Mouse (Mus musculus) activated CD4-positive, CD25-positive, alpha-beta regulatory T cell, adult 4 months (primary cell): ENCODE results near the gene Wscd1. TPM values are rescaled to one million over a fixed set of nuclear protein-coding genes. Genes with fewer than 3 reads are reported as not detected.

Experiments used
- ATAC-seq: one replicate; pipeline ENCODE4 v1.8.0; 2017
- polyA plus RNA-seq, 2 experiments: library from polyadenylated mRNA; unstranded; fragments of 100-300 nt; shearing (Covaris generic); gene quantifications; one replicate each; pipeline ENCODE4 v1.2.1; 2017

Wscd1 gene
- not detected for polyA plus RNA-seq

DNA sequence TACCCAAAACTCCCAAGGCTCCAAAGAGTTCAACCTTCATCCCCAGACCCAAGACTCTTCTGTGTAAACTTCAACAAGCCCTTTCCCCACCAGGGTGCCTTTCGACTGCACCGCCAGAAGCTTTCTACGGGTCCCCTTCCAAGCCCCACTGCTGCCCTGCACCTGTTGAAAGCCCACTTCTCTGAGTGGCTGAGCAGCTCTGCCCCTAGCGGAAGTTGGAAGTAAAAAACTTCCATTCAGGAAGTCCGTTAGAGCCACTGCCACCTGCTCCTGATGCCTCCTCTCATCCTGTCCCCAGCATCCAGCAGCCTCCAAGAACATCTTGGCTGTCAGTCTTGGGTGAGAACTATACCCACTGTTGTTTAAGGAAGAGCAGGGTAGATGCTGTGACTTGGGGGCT, at the start of gene Wscd1:
Gene Wscd1, plus strand, starts transcription at position 250 of the 400 bp plus-strand sequence.
- no peak for ATAC-seq

DNA sequence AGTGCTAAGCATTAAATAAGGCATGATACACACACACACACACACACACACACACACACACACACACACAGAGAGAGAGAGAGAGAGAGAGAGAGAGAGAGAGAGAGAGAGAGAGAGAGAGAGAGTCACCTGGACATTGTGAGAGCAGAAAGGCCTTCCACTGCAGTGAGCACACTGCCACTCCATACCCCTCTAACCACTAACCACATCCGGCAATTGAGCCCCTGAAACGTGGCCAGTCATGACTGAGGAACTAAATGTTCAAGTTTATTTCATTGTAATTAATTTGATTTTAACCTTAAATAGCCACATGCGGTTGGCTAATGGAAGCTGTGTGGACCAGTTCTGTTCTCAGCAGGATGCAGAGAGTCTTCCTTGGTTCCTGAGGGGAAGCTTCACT, 21.7 kb upstream of the Wscd1 start:
- ATAC-seq: no peak

- ATAC-seq: no peak
Measured at GRCm38 (mm10) chr11:71729287-71729686, 20.4 kb upstream of the Wscd1 start.

DNA sequence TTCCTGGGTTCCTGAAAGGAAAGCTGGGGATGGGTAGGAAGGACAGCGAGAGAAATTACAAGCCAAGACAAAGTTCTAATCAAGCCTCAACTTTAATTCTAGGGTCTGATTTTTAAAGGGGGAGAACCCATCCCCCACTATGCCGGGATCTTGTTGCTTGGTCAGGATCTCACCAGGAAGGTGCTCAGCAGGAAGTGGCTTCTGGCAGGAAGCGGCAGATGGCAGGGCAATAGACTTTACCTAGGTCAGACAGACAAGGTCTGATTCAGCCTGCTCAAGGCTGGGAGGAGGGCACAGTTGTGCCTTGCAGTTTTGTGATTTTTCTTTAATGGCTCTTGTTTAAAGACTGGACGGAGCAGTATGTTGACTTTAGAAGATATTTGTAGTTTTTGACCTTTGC, 15.9 kb upstream of the Wscd1 start:
- ATAC-seq: no peak

- no peak for ATAC-seq
Measured at GRCm38 (mm10) chr11:71737106-71737505, 12.6 kb upstream of the Wscd1 start.

DNA sequence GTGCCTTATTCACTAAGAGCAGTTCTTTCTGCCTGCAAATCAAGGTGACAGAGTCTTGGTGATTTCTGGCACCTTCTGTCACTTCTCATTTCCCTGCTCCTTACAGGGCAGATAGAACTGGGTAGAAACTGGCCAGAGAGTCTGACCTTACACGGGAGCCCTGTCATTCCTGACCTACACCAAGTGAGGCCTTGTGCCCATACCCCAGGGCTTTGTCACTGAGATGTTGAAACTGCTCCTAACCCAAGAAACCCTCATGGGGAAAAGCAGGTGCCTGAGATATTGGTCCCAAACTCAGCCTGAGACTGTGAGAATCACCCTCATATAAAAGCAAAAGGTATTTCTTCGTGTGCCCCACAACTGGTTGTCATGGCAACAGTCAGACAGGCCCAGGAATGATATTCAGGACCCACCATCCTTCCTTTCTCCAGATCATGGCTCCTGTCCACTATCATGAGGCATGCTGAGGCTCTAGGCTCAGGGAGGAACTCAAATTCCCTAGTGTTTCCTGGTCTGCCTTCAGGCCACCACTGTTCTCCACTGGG, 11.1 kb upstream of the Wscd1 start:
- no peak for ATAC-seq

DNA sequence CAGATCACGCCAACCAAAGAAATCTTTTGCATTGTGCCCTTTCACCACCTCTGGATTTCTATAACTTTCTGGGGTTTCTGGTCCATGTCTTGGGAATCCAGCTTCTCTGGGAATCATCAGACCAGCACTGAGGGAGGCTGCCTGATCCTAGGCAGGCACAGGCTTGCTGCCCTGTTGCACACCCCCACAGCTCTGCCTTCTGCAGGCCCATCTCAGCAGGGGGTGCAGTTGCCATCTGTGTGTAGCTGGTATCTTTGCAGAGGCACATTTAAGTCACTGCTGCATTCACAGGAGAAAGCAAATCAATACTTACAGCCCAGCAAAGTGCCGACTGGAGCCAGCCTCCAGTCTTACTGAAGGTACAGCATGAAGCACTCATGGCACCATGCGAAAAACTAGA, 3.8 kb upstream of the Wscd1 start:
- ATAC-seq: no peak

GRCm38 (mm10) chr11:71747719-71748118, 2.0 kb upstream of the Wscd1 start:
- no peak for ATAC-seq

GRCm38 (mm10) chr11:71750534-71751173, 934 bp downstream of the Wscd1 start:
- ATAC-seq: no peak

GRCm38 (mm10) chr11:71751174-71751611, 1.5 kb downstream of the Wscd1 start:
- no peak for ATAC-seq

DNA sequence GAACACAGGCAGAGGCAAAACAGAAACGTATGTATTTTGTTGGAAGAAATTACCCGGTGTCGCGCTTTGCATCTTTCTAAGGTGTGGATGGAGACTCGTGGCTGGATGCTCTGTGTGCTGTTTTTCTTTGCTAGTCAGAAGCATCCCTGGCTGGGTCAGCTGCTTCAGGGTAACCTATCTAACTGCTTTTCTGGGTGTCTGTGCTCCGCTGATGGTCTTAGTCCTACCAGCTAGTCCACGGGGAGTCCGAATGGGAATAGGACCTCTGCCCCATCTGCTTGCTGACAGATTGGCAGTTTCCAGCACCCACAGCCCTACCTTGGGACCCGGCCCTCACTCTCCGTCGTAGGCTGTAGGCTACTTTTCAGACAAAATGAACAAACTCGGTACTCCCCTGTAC, 2.0 kb downstream of the Wscd1 start:
- ATAC-seq: no peak

GRCm38 (mm10) chr11:71752626-71753025, 2.9 kb downstream of the Wscd1 start:
- no peak for ATAC-seq

DNA sequence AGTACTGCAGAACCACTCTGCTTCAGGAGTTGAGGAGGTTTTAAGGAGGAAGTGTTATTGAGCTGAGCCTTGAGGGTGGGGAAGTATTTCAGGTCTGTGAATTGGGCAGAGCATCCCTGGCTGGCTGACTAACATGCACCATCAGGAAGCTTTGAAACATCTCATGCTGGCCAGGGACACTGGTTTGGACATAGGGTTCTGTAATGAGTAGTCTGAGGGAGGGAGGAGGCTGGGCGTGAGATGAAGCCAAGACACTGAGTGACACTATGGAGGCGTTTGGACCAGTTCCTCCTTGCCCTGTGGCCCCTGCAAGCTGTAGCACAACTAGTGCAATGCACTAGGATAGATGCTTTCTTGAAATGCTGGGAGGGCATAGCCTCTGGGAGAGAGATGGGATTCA, 5.4 kb downstream of the Wscd1 start:
- no peak for ATAC-seq

- ATAC-seq: no peak
Measured at GRCm38 (mm10) chr11:71756325-71756724, 6.6 kb downstream of the Wscd1 start.

DNA sequence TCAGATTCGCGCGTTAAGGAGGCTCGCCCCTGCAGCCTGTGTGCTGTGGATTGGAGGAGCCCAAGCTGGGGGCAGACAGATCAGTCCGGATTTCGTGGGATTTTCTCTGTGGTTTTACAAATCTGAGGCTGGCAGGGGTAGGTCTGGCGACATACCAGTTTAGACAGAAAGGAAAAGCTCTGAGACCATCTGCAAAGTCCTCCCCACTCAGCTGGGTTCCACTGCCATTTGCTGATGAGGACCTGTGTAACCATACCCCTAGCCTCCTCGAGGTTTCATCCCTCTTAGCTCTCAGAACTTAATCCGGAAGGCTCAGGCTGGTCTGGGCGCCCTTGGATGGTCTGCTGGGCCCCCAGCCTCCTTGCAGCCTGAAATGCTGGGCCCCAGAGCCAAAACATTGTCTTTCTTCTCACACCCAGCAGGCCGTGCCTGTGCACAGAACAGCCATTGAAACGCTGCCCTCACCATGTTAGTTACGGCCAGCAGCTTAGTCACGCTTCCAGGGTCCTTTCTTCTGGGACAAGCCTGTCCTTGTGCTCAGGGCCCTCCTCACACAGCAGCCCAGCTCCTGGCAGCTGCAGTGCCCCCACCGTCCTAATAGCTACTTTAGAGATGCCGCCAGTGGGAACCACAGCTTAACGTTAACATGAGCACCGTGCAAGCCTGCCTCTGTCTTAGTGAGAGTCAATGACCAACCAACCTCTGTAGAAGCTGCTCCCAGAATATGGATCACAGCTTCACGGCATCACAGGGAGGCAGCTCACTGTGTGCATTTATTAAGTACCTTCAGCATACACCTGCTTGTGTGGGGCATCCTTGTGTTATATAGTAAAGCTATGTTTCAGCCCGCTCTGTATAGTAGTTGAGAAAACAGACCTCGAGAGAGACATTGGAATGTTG, 8.7 kb downstream of the Wscd1 start:
- ATAC-seq: no peak

DNA sequence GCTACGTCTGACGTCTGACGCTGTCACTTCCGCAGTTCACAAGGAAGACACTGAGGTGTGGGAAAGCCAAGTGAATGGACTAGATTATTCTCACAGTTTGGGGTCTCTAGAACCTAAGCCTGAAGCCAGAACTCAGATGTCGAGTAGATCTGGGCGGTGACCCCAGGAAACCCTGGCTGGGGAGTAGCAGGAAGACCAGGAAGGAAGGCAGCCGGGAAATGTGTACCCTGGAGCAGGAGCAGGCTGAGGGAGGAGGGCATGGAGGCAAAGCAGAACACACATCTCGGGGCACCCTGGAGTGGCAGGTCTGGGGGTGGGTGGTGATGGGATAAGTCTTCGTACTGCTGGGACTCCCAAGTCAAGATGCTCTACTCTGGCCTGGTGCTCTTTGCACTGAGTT, 11.3 kb downstream of the Wscd1 start:
- no peak for ATAC-seq

GRCm38 (mm10) chr11:71763154-71763553, 13.4 kb downstream of the Wscd1 start:
- no peak for ATAC-seq

GRCm38 (mm10) chr11:71763651-71764275, 14.0 kb downstream of the Wscd1 start:
- ATAC-seq: no peak

DNA sequence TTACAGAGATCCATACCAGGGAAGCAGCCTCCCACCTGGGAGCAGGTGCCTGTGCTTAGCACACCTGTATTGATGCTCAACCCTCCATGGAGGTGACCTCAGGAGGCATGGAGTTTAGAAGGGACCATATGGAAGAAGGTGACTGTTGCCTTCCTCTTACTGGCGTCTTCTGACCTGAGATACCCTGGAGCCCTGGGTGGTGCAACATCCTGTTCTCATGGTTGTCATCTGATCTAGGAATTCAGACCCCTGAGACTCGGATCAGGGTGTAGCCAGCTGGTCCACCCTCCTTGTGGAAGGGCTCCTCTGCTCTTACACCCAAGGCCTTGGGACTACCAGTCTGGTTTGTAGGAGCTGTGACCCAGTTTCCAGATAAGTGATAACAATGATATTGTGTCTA, 15.0 kb downstream of the Wscd1 start:
- no peak for ATAC-seq

GRCm38 (mm10) chr11:71765335-71765734, 15.6 kb downstream of the Wscd1 start:
- ATAC-seq: no peak

- no peak for ATAC-seq
Measured at GRCm38 (mm10) chr11:71766380-71766779, 16.7 kb downstream of the Wscd1 start.

- no peak for ATAC-seq
Measured at GRCm38 (mm10) chr11:71767726-71768125, 18.0 kb downstream of the Wscd1 start.

GRCm38 (mm10) chr11:71769744-71770143, 20.0 kb downstream of the Wscd1 start:
- ATAC-seq: no peak
